Mouse (Mus musculus): Measurements from ENCODE around the gene AI661453.
"Not testable (repeated sequence)": the region's sequence is repeated elsewhere in the genome, so short reads cannot be mapped to it uniquely, and the experiment has no call there.

AI661453 gene

GRCm38 (mm10) chr17:47436156-47436906 is at the start of gene AI661453:
Gene AI661453 (plus strand): TSS chr17:47436615.
- no peak for DNase-seq (ENCODE audit: low spot score in 2 of 2)

DNA sequence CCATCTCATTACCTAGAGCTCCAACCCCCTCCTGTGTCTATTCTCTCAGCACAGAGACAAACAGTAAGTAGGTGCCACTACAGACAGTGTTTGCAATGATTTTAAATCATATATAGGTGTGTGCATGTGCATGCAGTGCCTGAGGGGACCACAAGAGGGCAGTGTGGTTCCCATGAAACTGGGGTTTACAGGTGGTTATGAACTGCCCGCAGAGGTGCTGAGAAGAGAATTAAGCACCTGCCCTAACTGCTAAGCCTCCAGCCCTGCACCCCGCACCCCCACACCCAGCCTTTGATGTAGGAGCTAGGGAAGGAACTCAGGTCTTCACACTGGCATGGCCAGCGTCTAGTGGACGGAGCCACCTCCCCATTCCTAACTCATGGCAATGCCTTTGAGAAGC is 49.8 kb upstream of the AI661453 start:
- DNase-seq (ENCODE audit: low spot score in 2 of 2): peak; percentile 48 to 61

DNA sequence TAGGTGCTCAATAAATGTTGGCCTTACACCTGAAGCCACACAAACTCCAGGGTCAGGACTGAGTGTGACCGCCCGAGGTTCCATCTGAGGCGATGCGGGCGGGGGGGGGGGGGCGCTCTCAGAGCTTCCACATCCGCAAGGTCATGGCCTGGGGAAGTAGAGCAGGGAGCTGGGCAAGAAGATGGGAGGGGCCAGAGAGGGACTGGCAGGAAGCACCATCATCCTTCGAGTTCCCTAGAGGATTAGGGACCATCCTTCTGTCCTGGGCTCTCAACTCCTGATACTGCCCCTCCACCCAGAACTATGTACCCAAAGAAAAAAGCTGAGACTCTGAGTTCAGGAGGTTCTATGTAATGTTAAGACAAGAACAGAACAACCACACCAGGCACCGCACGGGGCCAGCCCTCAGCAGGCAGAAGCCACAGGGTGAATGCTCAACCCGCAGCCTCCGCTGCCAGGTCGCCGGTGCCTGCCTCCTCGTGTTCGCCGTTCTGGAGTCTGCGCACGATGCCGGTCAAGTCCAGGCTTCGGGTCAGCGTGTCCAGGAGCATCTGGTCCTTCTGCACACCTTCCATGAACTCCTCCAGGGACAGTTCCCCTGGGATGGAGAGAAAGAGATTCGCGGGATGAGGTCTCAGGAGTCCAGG is 42.1 kb upstream of the AI661453 start:
- DNase-seq (ENCODE audit: low spot score in 2 of 2): peak; percentile 14 to 21

GRCm38 (mm10) chr17:47395376-47395913 is 41.0 kb upstream of the AI661453 start:
- DNase-seq (ENCODE audit: low spot score in 2 of 2): peak; percentile 34 to 47

- DNase-seq (ENCODE audit: low spot score in 2 of 2): no peak
These were observed 37.3 kb upstream of the AI661453 start for GRCm38 (mm10) chr17:47399091-47399490.

DNA sequence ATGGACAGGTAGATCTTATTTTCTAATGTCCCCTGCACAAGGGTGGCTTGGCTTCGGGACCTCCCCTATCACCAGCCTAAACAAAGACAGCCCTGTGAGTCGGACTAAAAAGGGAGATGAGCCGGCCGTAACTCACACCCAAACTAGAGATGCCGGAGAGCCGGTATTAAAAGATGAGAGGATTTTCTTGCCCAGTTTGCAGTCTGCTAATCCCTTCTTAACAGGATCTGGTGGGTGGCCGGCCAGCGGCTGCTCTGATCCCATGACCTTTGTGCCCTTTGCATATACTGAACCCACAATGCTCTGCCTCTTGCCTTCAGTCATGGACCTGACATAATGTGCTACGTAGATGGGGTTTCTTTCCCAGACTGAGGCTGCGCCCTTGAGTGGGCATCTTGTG is 36.0 kb upstream of the AI661453 start, which contains the start of gene Guca1a:
Guca1a (minus strand) TSS at position 134 of the 400 bp plus-strand sequence.
- DNase-seq (ENCODE audit: low spot score in 2 of 2): no peak

DNA sequence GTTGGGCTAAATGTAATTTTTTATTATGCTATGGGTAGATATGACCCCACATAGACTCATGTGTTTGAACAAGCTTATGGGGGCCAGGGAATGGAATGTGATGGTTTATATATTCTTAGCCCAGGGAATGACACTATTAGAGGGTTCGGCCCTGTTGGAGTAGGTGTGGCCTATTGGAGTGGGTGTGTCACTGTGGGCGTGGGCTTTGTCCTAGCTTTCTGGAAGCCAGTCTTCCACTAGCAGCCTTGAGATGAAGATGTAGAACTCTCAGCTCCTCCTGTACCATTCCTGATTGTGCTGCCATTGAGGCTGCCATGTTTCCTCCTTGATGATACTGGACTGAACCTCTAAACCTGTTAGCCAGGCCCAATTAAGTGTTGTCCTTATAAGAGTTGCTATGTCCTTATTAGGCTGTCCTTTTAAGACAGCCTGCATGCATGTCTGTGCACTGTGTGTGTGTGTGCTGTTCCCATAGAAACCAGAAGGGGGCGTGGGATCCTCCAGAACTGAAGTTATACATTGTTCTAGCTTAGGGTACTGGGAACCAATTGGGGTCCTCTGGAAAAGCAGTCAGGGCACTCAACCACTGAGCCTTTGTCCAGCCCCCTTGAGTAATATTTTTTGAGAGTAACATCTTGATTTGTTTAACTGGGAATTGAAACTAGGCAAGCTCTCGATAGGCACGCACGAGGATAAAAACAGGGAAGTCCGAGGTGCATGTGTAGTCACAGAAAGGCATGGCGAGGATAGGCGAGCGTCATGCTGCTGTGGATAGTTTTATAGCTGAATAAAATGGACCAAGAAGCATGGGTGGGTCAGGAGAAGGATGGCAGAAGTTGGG is 28.5 kb upstream of the AI661453 start:
- no peak for DNase-seq (ENCODE audit: low spot score in 2 of 2)

DNA sequence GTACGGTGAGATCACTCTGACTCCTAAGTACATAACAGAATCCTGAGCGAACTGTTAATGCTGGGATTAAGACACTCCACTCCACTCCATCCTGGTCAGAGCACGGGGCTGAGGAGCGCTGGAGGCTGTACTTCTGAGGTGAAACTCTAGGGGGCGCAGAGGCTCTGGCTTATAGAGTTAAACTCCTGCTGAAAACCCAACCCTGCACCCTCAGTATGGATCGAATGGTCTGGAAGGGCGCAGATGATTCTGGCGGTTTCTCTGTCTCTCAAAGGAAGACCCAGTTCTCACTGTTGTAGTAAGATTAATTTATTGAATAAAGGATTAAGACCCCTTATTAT is 27.9 kb upstream of the AI661453 start:
- DNase-seq (ENCODE audit: low spot score in 2 of 2): peak; percentile 35 to 52

DNA sequence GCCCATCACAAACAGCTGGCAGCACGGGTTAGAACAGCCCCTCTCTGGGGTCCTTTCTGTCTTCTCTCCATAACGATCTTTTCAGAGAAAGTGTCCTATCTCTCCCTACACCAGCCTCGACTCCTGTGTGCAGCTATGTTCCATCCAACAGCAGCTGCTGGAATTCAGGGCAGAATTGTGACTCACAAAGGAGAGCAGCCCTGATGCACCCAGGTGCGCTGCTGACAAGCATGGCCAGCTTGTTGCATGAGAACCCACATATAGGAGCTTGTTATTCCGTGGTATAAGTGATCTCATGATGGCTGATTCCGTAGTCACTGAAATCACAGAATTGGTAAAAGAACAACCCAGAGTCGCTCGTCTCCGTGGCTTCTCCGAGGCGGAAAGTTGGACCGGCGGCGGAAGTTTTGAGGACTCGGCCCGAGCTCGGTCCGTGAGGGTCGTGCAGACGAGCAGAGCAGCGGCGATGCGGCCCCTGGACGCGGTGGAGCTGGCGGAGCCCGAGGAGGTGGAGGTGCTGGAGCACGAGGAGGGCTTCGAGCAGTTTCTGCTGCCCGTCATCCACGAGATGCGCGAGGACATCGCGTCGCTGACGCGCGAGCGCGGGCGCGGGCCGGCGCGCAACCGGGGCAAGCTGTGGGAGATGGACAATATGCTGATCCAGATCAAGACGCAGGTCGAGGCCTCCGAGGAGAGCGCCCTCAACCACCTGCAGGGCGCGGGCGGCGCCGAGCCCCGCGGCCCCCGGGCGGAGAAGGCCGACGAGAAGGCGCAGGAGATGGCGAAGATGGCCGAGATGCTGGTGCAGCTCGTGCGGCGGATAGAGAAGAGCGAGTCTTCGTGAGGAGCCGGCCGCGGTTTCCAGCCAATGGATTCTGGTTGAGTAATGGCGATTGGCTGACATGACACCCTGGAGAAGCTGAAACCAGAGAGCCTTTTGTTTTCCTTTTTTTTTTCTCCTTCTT is 26.2 kb upstream of the AI661453 start:
- DNase-seq (ENCODE audit: low spot score in 2 of 2): peak; percentile 3 to 6

- no peak for DNase-seq (ENCODE audit: low spot score in 2 of 2)
These were observed 16.2 kb upstream of the AI661453 start for GRCm38 (mm10) chr17:47420195-47420594.

DNA sequence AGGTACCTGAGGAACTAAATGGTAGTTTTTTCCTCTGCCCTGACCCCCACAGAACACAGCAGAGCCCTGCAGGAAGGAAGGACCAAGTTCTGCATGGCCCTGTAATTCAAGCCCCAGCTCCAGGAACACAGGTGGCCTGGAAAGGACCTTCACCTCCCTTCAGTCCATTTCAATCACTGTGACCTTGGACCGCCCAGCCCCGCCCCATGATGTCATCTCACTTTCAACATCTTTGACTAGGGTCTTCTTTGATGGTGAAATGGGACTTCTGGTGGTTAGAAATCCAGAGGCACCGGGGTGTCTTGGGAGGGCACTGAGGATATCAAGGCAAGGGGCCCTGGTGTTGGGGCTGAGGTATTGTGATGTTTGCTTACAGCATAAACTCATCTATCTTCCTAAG is 14.8 kb upstream of the AI661453 start:
- no peak for DNase-seq (ENCODE audit: low spot score in 2 of 2)

DNA sequence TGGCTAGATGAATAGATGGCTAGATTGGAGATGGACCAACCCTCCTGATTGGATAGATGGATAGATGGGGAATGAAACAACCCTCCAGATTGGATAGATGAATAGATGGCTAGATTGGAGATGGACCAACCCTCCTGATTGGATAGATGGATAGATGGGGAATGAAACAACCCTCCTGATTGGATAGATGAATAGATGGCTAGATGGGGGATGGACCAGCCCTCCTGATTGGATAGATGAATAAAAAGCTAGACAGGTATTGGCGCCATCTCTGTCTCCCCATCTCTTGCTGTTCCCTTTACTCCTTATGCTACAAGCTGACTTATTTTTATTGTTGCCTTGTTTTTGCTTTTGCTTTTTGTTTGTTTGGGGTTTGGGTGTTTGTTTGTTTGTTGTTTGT is 13.8 kb upstream of the AI661453 start:
- not testable (repeated sequence) for DNase-seq (ENCODE audit: low spot score in 2 of 2)

DNA sequence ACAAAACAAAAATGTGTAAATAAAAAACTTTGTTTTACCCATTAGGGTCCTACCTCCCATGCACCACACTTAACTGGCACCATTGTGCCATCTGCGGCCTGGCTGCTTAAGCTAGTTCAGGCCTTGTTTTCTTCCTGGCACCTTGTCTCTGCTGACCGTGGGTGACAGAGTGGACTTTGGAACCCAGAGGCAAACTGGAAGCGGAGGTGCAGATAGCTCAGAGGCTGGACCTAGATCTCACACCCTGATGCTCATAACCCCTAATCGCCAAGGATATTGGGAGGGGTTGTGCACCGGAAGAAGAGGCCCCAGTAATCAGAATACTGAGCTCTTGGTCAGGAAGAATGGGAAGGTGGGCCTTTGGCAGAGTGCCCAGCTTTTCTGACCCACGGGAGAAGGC is 12.2 kb upstream of the AI661453 start:
- no peak for DNase-seq (ENCODE audit: low spot score in 2 of 2)

DNA sequence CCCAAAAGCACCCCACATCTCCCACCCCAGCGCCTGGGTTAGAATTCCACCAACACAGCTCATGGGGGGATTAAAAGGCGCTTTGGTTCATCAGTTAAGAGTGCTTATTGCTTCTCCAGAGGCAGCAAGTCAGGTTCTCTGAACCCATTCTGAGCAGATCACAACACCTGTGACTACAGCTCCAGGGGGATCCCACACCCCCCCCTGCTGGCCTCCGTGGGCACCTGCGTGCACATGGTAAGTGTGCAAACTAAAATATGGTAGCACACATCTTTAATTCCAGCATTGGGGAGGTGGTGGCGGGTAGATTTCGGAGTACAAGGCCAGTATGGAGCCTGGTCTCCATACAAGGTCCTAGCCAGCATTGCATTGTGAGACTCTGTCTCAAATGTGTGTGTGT is 9.1 kb upstream of the AI661453 start:
- no peak for DNase-seq (ENCODE audit: low spot score in 2 of 2)

DNA sequence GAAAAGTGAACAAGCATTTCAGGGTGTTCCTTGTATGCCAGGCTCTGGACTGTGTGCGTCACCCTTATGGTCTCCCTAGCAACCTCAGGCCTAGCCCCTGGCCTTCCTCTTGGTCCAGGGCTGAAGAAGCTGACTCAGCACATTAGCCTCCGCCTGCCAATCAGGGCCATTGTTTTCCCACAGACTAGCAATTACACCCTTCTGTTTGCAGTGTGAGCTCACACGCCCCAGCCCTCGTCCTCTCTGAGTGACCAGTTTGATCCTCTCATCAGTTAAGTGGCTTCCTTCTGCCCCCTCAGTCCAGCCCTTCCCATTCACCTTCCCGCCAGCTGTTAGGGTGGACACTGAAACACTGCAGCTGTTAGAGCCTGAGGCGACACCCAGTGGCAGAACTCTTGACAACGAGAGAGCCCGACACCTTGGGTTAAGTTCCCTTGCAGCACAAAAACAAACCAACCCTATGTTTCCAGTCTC is 7.5 kb upstream of the AI661453 start:
- DNase-seq (ENCODE audit: low spot score in 2 of 2): no peak

DNA sequence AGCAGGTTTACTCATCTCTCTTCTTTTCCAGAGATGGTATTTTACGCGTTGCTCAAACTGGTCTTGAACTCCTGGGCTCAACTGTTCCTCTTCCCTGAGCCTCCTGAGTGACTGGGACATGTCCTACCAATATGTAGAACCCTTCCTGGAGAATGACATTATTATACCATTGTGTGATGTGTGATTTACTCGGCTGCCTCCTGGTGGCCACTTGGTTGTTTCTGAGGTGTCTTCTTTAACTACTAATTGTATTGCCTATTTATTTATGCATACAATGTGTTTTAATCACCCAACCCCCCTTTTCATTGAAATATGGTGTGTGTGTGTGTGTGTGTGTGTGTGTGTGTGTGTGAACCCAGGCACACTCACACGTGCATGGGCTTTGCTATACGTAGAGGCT is 5.6 kb upstream of the AI661453 start:
- DNase-seq (ENCODE audit: low spot score in 2 of 2): no peak

GRCm38 (mm10) chr17:47436907-47437547 is 612 bp downstream of the AI661453 start, which contains the start of gene 1700001C19Rik:
Gene 1700001C19Rik (minus strand): TSS chr17:47437376.
- peak; percentile 16 to 29 for DNase-seq (ENCODE audit: low spot score in 2 of 2)

DNA sequence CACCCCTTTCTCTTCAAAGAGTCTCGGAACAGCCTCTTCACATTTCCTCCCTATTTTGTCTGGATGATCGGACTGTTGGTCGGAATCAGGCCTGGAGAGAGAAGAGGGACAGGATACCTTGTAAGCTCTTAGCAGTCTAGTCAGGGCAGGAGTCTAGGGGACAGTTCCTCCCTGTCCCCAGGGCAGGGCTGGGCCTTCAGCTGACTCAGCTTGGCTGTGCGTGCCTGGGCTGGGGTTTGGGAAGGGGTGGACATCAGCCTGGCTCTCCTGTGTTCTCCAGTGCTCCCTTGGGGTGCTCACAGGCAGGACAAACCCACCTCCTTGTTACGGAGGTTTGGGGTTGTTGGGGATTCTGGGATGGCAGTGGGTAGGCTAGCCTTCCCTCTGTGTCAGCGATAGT is 2.2 kb downstream of the AI661453 start:
- DNase-seq (ENCODE audit: low spot score in 2 of 2): no peak

GRCm38 (mm10) chr17:47439396-47440028 is 3.1 kb downstream of the AI661453 start:
- DNase-seq (ENCODE audit: low spot score in 2 of 2): no peak

- DNase-seq (ENCODE audit: low spot score in 2 of 2): no peak
These were observed 4.0 kb downstream of the AI661453 start for GRCm38 (mm10) chr17:47440359-47440890.

All from natural killer cell, adult 2 months (primary cell).